Mouse (Mus musculus) heart, adult 8-10 months (tissue): Measurements from ENCODE around the gene Cpne5. TPM values are rescaled to one million over a fixed set of nuclear protein-coding genes. Genes with fewer than 3 reads are reported as not detected.
"Not testable (repeated sequence)": the region's sequence is repeated elsewhere in the genome, so short reads cannot be mapped to it uniquely, and the experiment has no call there.

Experiments
- DNase-seq: peaks from one replicate; pipeline ENCODE4 v3.0.0; 2022; ENCODE audit warnings: low spot score
- total RNA-seq, 4 experiments: library from RNA; stranded (reverse); gene quantifications; 2 replicates each; pipeline ENCODE4 v1.2.4; 2022

Gene Cpne5
- 1 to 10 TPM; 3.2 to 9.5 (median 4.4) TPM for total RNA-seq

GRCm38 (mm10) chr17:29237772-29238420, at the start of gene Cpne5:
Gene Cpne5, minus strand, starts transcription at chr17:29238167.
- no peak for DNase-seq

GRCm38 (mm10) chr17:29282216-29282952, 44.4 kb upstream of the Cpne5 start:
- DNase-seq, result no peak

GRCm38 (mm10) chr17:29281541-29281940, 43.6 kb upstream of the Cpne5 start:
- no peak for DNase-seq

GRCm38 (mm10) chr17:29280422-29280821, 42.5 kb upstream of the Cpne5 start:
- no peak for DNase-seq

GRCm38 (mm10) chr17:29273889-29274288, 35.9 kb upstream of the Cpne5 start:
- DNase-seq, result peak; percentile 70

- no peak for DNase-seq
Measured at GRCm38 (mm10) chr17:29273156-29273555, 35.2 kb upstream of the Cpne5 start.

- no peak for DNase-seq
Measured at GRCm38 (mm10) chr17:29270148-29270698, 32.3 kb upstream of the Cpne5 start.

- no peak for DNase-seq
Measured at GRCm38 (mm10) chr17:29269349-29269706, 31.4 kb upstream of the Cpne5 start.

- peak; percentile 95 for DNase-seq
Measured at GRCm38 (mm10) chr17:29268682-29269348, 30.8 kb upstream of the Cpne5 start, which contains the start of gene BC004004. Gene BC004004, plus strand, starts transcription at chr17:29268788.

- DNase-seq, result no peak
Measured at GRCm38 (mm10) chr17:29267931-29268681, 30.1 kb upstream of the Cpne5 start.

- not testable (repeated sequence) for DNase-seq
Measured at GRCm38 (mm10) chr17:29267040-29267439, 29.1 kb upstream of the Cpne5 start.

- DNase-seq, result no peak
Measured at GRCm38 (mm10) chr17:29264760-29265159, 26.8 kb upstream of the Cpne5 start.

GRCm38 (mm10) chr17:29263840-29264633, 26.1 kb upstream of the Cpne5 start, which contains the start of gene Ppil1:
Gene Ppil1, minus strand, starts transcription at chr17:29264186.
- DNase-seq, result peak; percentile 83

- DNase-seq, result no peak
Measured at GRCm38 (mm10) chr17:29263417-29263816, 25.4 kb upstream of the Cpne5 start.

- DNase-seq, result no peak
Measured at GRCm38 (mm10) chr17:29262259-29262649, 24.3 kb upstream of the Cpne5 start.

GRCm38 (mm10) chr17:29261603-29262258, 23.8 kb upstream of the Cpne5 start:
- no peak for DNase-seq

- no peak for DNase-seq
Measured at GRCm38 (mm10) chr17:29260501-29260900, 22.5 kb upstream of the Cpne5 start.

GRCm38 (mm10) chr17:29259489-29259888, 21.5 kb upstream of the Cpne5 start:
- DNase-seq, result peak; percentile 50

GRCm38 (mm10) chr17:29258921-29259320, 21.0 kb upstream of the Cpne5 start:
- DNase-seq, result no peak

GRCm38 (mm10) chr17:29258025-29258558, 20.1 kb upstream of the Cpne5 start:
- DNase-seq, result no peak
